Mouse (Mus musculus): ENCODE results near the gene Gtf2h2. TPM values are rescaled to one million over a fixed set of nuclear protein-coding genes. Genes with fewer than 3 reads are reported as not detected.

The Gtf2h2 gene
- 16.7 and 17.0 TPM in 2 replicates for polyA plus RNA-seq (2012; rRNA removed)

GRCm38 (mm10) chr13:100492061-100492787, at the start of gene Gtf2h2:
Gene Gtf2h2 (minus strand): TSS chr13:100492579.
- no peaks in the 10 kb centered on the region for H3K27me3 ChIP-seq (ENCODE audit: control insufficient read depth, insufficient read depth, low read length)
- 0 out of 2 replicates have a peak, but pooled peaks have one; percentile 8 for TF ChIP-seq POLR2A (IDR thresholded peaks at IDR 0.05; ENCODE audit: low read depth, low read length)
- TF ChIP-seq CTCF (IDR thresholded peaks at IDR 0.05; ENCODE audit: extremely low read depth, insufficient read depth, insufficient read length, insufficient replicate concordance) = peak; percentile 92
- DNase-seq (ENCODE audit: low read depth in 1 of 2, low spot score in 2 of 2) = peak; percentile 74 to 77
- H3K27ac ChIP-seq (ENCODE audit: insufficient read depth, low read length) = peak within 1 kb of the TSS; percentile 92
- H3K4me1 ChIP-seq (ENCODE audit: control insufficient read depth, insufficient read depth, insufficient read length) = no peaks in the 10 kb centered on the region
- peaks cover 7% of the 10 kb centered on the region for H3K36me3 ChIP-seq (ENCODE audit: control insufficient read depth, insufficient read depth, low read length)
- peak within 1 kb of the TSS; percentile 100 for H3K4me3 ChIP-seq (ENCODE audit: extremely low read depth, insufficient read depth, insufficient read length)
- WGBS = under 1% methylated on average over 50 of the region's 51 CpGs

DNA sequence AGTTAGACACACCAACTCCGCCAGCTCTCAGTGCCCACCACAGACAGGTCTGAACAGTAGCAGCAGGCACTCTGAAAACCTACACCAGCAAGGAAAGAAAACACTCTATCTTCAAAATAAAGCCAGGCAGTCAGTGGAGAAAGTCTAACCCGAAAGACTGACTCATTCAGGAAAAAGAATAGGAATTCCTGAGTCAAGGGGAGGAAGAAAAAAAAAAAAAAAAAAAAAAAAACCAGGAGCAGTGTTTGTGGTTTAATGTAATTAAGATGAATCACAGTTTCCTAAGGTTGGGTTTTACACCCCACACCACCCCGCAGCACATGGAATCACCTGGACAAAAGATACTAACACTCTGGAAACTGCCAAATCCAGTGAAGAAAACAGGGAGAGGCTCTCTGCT, 43.8 kb upstream of the Gtf2h2 start:
- WGBS = 84% methylated on average over 3 of the region's 3 CpGs
- H3K4me1 ChIP-seq (ENCODE audit: control insufficient read depth, insufficient read depth, insufficient read length) = no peaks in the 10 kb centered on the region
- no peak for DNase-seq (ENCODE audit: low read depth in 1 of 2, low spot score in 2 of 2)
- H3K36me3 ChIP-seq (ENCODE audit: control insufficient read depth, insufficient read depth, low read length) = no peaks in the 10 kb centered on the region
- TF ChIP-seq CTCF (IDR thresholded peaks at IDR 0.05; ENCODE audit: extremely low read depth, insufficient read depth, insufficient read length, insufficient replicate concordance) = no peak
- no peak for TF ChIP-seq POLR2A (IDR thresholded peaks at IDR 0.05; ENCODE audit: low read depth, low read length)
- no peaks in the 10 kb centered on the region for H3K27me3 ChIP-seq (ENCODE audit: control insufficient read depth, insufficient read depth, low read length)
- H3K4me3 ChIP-seq (ENCODE audit: extremely low read depth, insufficient read depth, insufficient read length) = no peak overlapping the region
- H3K27ac ChIP-seq (ENCODE audit: insufficient read depth, low read length) = no peak overlapping the region

GRCm38 (mm10) chr13:100532788-100533365, 40.5 kb upstream of the Gtf2h2 start:
- Histone ChIP-seq H3K27ac (ENCODE audit: insufficient read depth, low read length) (no peak overlapping the region), H3K36me3 (ENCODE audit: control insufficient read depth, insufficient read depth, low read length) (no peaks in the 10 kb centered on the region), H3K4me1 (ENCODE audit: control insufficient read depth, insufficient read depth, insufficient read length) (no peaks in the 10 kb centered on the region), H3K4me3 (ENCODE audit: extremely low read depth, insufficient read depth, insufficient read length) (no peak overlapping the region), H3K27me3 (ENCODE audit: control insufficient read depth, insufficient read depth, low read length) (no peaks in the 10 kb centered on the region)
- no peak for DNase-seq (ENCODE audit: low read depth in 1 of 2, low spot score in 2 of 2)
- no peak for TF ChIP-seq CTCF (IDR thresholded peaks at IDR 0.05; ENCODE audit: extremely low read depth, insufficient read depth, insufficient read length, insufficient replicate concordance)
- no peak for TF ChIP-seq POLR2A (IDR thresholded peaks at IDR 0.05; ENCODE audit: low read depth, low read length)
- 75% methylated on average over 6 of the region's 6 CpGs for WGBS

DNA sequence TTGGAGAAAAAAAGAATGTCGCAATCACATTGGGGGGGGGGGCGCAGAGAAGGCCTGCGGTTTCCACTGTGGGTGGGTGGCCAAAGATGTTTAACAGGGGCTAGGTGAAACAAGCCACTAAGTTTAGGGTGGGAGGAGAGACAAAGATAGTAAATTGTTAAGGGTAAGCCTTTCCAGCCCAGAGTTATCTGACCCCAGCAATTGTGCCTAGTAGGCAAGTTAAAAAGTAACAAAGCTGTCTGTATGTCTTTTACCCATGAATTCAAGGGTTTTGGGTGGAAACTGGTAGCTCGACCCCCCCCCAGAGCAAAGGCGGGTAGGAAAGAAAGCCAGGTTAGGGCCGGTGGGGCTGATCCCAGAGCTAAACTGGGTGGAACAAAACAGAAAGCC, 34.3 kb upstream of the Gtf2h2 start:
- Histone ChIP-seq H3K4me3 (ENCODE audit: extremely low read depth, insufficient read depth, insufficient read length) (no peak overlapping the region), H3K4me1 (ENCODE audit: control insufficient read depth, insufficient read depth, insufficient read length) (no peaks in the 10 kb centered on the region), H3K36me3 (ENCODE audit: control insufficient read depth, insufficient read depth, low read length) (no peaks in the 10 kb centered on the region), H3K27ac (ENCODE audit: insufficient read depth, low read length) (no peak overlapping the region), H3K27me3 (ENCODE audit: control insufficient read depth, insufficient read depth, low read length) (no peaks in the 10 kb centered on the region)
- WGBS = 84% methylated on average over 6 of the region's 6 CpGs
- TF ChIP-seq POLR2A (IDR thresholded peaks at IDR 0.05; ENCODE audit: low read depth, low read length) (no peak), CTCF (IDR thresholded peaks at IDR 0.05; ENCODE audit: extremely low read depth, insufficient read depth, insufficient read length, insufficient replicate concordance) (no peak)
- DNase-seq (ENCODE audit: low read depth in 1 of 2, low spot score in 2 of 2) = no peak

DNA sequence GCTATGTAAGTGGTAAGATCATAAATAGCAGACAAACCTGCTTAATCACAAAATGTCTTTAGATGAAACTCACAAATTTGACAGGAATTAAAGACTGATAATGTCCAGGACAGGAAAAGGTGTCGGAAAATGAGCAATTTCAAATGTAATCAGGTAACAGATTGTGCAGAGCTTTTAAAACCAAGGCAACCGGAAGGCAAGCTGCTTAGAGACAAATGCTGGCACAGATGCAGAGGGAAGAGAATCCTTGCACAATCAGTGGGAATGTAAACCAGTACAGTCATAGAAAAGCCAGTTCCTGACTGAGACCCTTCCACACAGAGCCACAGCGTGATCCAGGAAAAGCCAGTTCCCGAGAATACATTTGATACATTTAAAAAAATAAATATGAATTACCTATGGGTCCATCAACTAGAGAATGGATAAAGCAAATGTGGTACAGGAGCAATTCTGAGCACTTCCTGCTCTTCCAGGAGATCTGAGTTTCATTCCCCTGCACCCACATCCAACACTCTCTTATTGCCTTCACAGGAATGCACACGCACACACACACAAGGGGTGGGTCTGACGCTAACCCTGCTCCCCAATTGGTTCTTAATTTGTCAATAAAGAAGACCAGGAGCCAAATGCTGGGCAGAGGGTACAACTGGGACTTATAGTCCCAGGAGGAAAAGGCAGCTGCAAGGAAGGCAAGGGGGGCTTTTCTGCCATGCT, 33.7 kb upstream of the Gtf2h2 start:
- Histone ChIP-seq H3K27me3 (ENCODE audit: control insufficient read depth, insufficient read depth, low read length) (no peaks in the 10 kb centered on the region), H3K27ac (ENCODE audit: insufficient read depth, low read length) (no peak overlapping the region), H3K4me1 (ENCODE audit: control insufficient read depth, insufficient read depth, insufficient read length) (no peaks in the 10 kb centered on the region), H3K4me3 (ENCODE audit: extremely low read depth, insufficient read depth, insufficient read length) (no peak overlapping the region), H3K36me3 (ENCODE audit: control insufficient read depth, insufficient read depth, low read length) (no peaks in the 10 kb centered on the region)
- TF ChIP-seq CTCF (IDR thresholded peaks at IDR 0.05; ENCODE audit: extremely low read depth, insufficient read depth, insufficient read length, insufficient replicate concordance) (no peak), POLR2A (IDR thresholded peaks at IDR 0.05; ENCODE audit: low read depth, low read length) (no peak)
- DNase-seq (ENCODE audit: low read depth in 1 of 2, low spot score in 2 of 2) = no peak
- 86% methylated on average over 6 of the region's 6 CpGs for WGBS

GRCm38 (mm10) chr13:100524896-100525295, 32.5 kb upstream of the Gtf2h2 start:
- TF ChIP-seq POLR2A (IDR thresholded peaks at IDR 0.05; ENCODE audit: low read depth, low read length) = no peak
- TF ChIP-seq CTCF (IDR thresholded peaks at IDR 0.05; ENCODE audit: extremely low read depth, insufficient read depth, insufficient read length, insufficient replicate concordance) = no peak
- Histone ChIP-seq H3K27ac (ENCODE audit: insufficient read depth, low read length) (no peak overlapping the region), H3K4me1 (ENCODE audit: control insufficient read depth, insufficient read depth, insufficient read length) (no peaks in the 10 kb centered on the region), H3K36me3 (ENCODE audit: control insufficient read depth, insufficient read depth, low read length) (no peaks in the 10 kb centered on the region), H3K27me3 (ENCODE audit: control insufficient read depth, insufficient read depth, low read length) (no peaks in the 10 kb centered on the region), H3K4me3 (ENCODE audit: extremely low read depth, insufficient read depth, insufficient read length) (no peak overlapping the region)
- no peak for DNase-seq (ENCODE audit: low read depth in 1 of 2, low spot score in 2 of 2)
- 91% methylated on average over 6 of the region's 6 CpGs for WGBS

All from spleen, adult 2 months (tissue).